Mouse (Mus musculus) thymus, adult 2 months (tissue): ENCODE measurements around the gene Tubd1. TPM values are rescaled to one million over a fixed set of nuclear protein-coding genes. Genes with fewer than 3 reads are reported as not detected.
"Not testable (repeated sequence)": the region's sequence is repeated elsewhere in the genome, so short reads cannot be mapped to it uniquely, and the experiment has no call there.

Experiments used
- DNase-seq: peaks from one replicate; pipeline ENCODE4 v3.0.0; 2021
- H3K27ac ChIP-seq: fragments of 200-500 bp; 2 replicates; pipeline ENCODE4 v1.5.1; 2012; ENCODE audit warnings: low read length, control low read depth; ENCODE audit not compliant: control insufficient read depth, insufficient read depth
- H3K27me3 ChIP-seq: fragments of 200-500 bp; 2 replicates; pipeline ENCODE4 v1.6.1; 2012; ENCODE audit warnings: mild to moderate bottlenecking, low read length, moderate library complexity, mixed read lengths; ENCODE audit not compliant: control insufficient read depth, insufficient read depth
- H3K36me3 ChIP-seq: fragments of 200-500 bp; 2 replicates; pipeline ENCODE4 v1.6.1; 2012; ENCODE audit warnings: mild to moderate bottlenecking, low read length, moderate library complexity; ENCODE audit not compliant: control insufficient read depth, insufficient read depth
- H3K4me1 ChIP-seq: fragments of 200-500 bp; replicated peaks from 2 replicates; pipeline ENCODE4 v1.6.1; 2012; ENCODE audit warnings: low read length; ENCODE audit not compliant: control insufficient read depth, insufficient read depth
- H3K4me3 ChIP-seq: fragments of 200-500 bp; 2 replicates; pipeline ENCODE4 v1.5.1; 2012; ENCODE audit warnings: mild to moderate bottlenecking, low read length, control low read depth, moderate library complexity; ENCODE audit not compliant: control insufficient read depth, insufficient read depth
- CTCF ChIP-seq: fragments of 200-500 bp; IDR thresholded peaks from 2 replicates; pipeline ENCODE4 v1.5.1; 2012; ENCODE audit warnings: mild to moderate bottlenecking, control low read depth, low read length, moderate library complexity, borderline replicate concordance; ENCODE audit not compliant: control insufficient read depth, poor library complexity, insufficient read depth; ENCODE audit errors: extremely low read depth
- POLR2A ChIP-seq: fragments of 200-500 bp; IDR thresholded peaks from 2 replicates; pipeline ENCODE4 v1.6.1; 2012; ENCODE audit warnings: mild to moderate bottlenecking, low read length, control low read depth, moderate library complexity; ENCODE audit not compliant: control insufficient read depth, poor library complexity, insufficient read depth; ENCODE audit errors: extremely low read depth
- WGBS: fragments of 180-500 bp; shearing (Covaris S2); methylation state at CpG from one replicate; pipeline ENCODE4 v1.1.7; 2018; 5-methylcytosine and 5-hydroxymethylcytosine counted together
- polyA plus RNA-seq: library from polyadenylated mRNA; depleted of rRNA; stranded (reverse); fragments of >200 nt; gene quantifications from 2 replicates; pipeline ENCODE4 v1.2.3, GENCODE M21; 2012

Tubd1 gene
- polyA plus RNA-seq, 1 experiment: 5.9 TPM

DNA sequence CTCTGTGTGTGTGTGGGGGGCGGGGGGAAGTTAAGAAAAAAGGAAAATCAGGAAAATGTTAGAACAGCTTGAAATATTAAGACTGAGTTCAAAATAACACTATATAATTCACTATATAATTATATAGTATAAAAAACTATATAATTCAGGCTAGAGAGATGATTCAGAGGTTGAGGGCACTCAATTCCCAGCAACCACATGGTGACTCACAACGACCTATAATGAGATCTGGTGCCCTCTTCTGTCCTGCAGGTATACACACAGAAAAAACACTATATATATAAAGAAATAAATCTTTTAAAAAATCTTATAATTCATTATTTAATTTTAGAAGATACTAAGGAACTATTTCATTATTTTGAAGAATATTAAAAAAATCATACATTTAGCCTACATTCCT, 36.8 kb upstream of the Tubd1 start:
- Histone ChIP-seq H3K4me1 (no peaks in the 10 kb centered on the region), H3K27me3 (no peaks in the 10 kb centered on the region), H3K4me3 (no peak overlapping the region), H3K36me3 (peaks cover 82% of the 10 kb centered on the region), H3K27ac (no peak overlapping the region)
- 99% methylated on average over 2 of the region's 2 CpGs for WGBS
- DNase-seq: no peak
- no peak for TF ChIP-seq CTCF
- no peak for TF ChIP-seq POLR2A

DNA sequence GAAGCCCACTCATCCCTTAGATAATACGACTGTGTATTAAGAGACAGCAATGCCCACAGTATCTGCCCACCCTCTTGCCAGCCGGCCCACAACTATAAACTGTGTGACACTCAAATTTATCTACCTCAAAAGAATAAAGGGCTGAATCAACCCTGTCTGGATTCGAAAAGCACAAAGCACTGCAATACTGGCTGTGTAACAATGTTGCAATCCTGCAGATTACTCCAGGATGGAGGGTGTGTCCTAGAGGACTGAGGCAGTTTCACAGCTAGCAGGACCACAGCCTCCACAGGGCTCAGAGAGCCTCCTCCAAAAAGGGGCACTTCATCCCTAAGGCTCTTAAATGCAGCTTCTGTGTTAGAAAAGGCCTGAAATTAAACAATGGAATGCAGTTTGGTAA, 28.2 kb upstream of the Tubd1 start:
- Histone ChIP-seq H3K27me3 (no peaks in the 10 kb centered on the region), H3K36me3 (peaks cover 85% of the 10 kb centered on the region), H3K4me1 (no peaks in the 10 kb centered on the region), H3K27ac (no peak overlapping the region), H3K4me3 (no peak overlapping the region)
- TF ChIP-seq POLR2A: no peak
- no peak for TF ChIP-seq CTCF
- no peak for DNase-seq
- 98% methylated on average over 3 of the region's 3 CpGs for WGBS

DNA sequence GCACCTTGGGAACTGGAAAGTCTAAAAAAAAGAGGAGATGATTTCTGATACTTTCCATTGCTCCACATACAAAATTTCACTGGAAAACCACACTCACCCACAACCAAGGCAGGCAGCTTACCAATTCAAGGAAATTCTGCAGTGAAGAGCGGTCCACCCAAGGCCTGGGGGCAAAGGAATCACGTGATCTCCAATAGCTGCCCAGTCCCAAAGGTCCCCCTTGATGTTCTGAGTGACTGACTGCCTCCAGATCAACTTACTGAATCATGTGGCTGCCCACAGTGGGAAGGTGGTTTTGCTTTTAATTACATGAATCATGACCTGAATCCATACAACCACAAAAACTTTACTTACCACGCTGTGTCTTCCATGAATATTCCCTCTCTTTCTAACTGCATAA, 27.6 kb upstream of the Tubd1 start:
- 97% methylated on average over 3 of the region's 3 CpGs for WGBS
- no peak for DNase-seq
- peaks cover 85% of the 10 kb centered on the region for H3K36me3 ChIP-seq

DNA sequence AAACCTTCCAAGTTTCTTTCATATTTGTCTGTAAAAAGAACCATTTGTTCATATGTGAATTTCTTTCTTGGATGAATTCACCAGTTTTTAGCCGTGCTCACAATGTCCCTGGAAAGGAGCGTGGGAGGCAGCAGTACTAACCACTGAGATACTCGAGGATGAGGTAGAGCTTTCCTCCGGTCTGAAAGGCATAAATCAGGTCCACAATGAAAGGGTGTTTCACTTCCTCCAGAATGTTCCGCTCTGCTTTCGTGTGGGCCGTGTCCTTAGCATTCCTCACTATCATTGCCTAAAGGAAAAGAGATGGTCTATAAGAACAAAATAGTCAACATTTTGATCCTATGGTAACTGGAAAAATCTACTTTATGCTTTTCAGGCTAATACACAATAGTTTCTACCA, 25.0 kb upstream of the Tubd1 start:
- H3K27me3 ChIP-seq: no peaks in the 10 kb centered on the region
- DNase-seq: no peak
- H3K4me3 ChIP-seq: no peak overlapping the region
- H3K4me1 ChIP-seq: no peaks in the 10 kb centered on the region
- H3K36me3 ChIP-seq: peaks cover 84% of the 10 kb centered on the region
- 94% methylated on average over 7 of the region's 7 CpGs for WGBS
- TF ChIP-seq POLR2A (no peak), CTCF (no peak)
- no peak overlapping the region for H3K27ac ChIP-seq

More for the DNA sequence above, 27.6 kb upstream of the Tubd1 start:
- no peaks in the 10 kb centered on the region for H3K4me1 ChIP-seq
- no peaks in the 10 kb centered on the region for H3K27me3 ChIP-seq
- no peak overlapping the region for H3K27ac ChIP-seq
- no peak for TF ChIP-seq POLR2A
- no peak for TF ChIP-seq CTCF
- no peak overlapping the region for H3K4me3 ChIP-seq

DNA sequence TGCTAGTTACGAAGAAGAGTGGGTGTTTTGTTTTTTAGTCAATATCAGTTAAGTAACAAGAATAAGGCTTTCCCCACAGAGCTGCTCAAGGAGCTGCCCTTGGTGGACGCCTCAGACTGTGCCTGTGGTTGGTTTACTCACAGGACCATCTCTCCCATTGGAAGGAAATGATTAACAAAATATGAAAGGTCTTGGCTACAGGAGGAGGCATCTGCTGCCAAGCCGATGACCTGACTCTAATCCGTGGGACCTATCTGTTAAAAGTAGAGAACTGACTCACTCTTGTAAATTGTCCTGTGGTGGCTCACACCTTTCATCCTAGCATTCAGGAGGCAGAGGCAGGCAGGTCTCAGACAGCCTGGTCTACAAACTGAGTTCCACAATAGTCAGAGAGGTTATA, 17.3 kb upstream of the Tubd1 start:
- DNase-seq: no peak
- H3K4me1 ChIP-seq: no peaks in the 10 kb centered on the region
- H3K27ac ChIP-seq: no peak overlapping the region
- peaks cover 75% of the 10 kb centered on the region for H3K36me3 ChIP-seq
- no peak overlapping the region for H3K4me3 ChIP-seq
- H3K27me3 ChIP-seq: no peaks in the 10 kb centered on the region
- no peak for TF ChIP-seq CTCF
- no peak for TF ChIP-seq POLR2A
- 97% methylated on average over 4 of the region's 4 CpGs for WGBS

DNA sequence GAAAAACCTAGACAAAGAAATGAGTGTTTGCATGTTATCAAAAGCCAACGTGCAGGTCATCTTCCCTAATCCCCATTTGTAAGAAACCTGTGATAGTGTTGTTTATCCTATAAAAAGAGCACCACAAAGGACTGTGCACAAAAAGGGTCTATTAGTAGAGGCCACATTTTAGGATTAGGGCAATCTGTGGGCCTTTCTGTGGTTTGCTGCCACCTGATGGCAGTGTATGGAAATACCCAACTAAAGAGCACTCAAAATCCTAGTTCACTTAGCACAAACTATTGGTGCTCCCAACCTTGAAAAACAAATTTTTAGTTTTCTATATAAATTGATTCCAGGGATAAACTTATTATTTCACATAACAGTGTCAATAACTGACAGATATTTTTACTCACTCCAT, 12.0 kb upstream of the Tubd1 start:
- peak; percentile 19 for DNase-seq
- 88% methylated on average over 1 of the region's 1 CpGs for WGBS
- Histone ChIP-seq H3K27me3 (no peaks in the 10 kb centered on the region), H3K27ac (no peak overlapping the region), H3K4me1 (peaks cover 2% of the 10 kb centered on the region), H3K36me3 (peaks cover 42% of the 10 kb centered on the region), H3K4me3 (no peak overlapping the region)
- TF ChIP-seq CTCF: no peak
- TF ChIP-seq POLR2A: no peak

DNA sequence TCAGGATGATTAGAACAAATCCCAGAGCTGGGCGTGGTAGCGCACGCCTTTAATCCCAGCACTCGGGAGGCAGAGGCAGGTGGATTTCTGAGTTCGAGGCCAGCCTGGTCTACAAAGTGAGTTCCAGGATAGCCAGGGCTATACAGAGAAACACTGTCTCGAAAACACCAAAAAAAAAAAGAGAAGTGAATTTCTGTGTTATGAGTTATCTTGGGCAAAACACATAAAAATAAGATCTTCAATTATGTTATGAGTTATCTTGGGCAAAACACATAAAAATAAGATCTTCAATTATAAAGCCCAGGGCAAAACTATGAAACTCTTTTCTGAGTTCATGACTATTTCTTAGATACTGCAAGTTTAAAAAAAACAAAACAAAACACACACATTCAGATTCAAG, 11.5 kb upstream of the Tubd1 start:
- not testable (repeated sequence) for DNase-seq, H3K27me3 ChIP-seq, H3K27ac ChIP-seq, H3K4me3 ChIP-seq, H3K4me1 ChIP-seq
- H3K36me3 ChIP-seq: peaks cover 38% of the 10 kb centered on the region
- WGBS: 92% methylated on average over 6 of the region's 6 CpGs
